Mouse (Mus musculus) small intestine, adult 2 months (tissue): ENCODE data around the gene Krt1.

Experiments used
- CTCF ChIP-seq: fragments of 200-500 bp; IDR thresholded peaks from 2 replicates; pipeline ENCODE4 v1.5.1; 2012; ENCODE audit warnings: low read depth, mild to moderate bottlenecking, control low read depth, inconsistent platforms, low read length, moderate library complexity, mixed read lengths; ENCODE audit not compliant: insufficient replicate concordance, insufficient read length; ENCODE audit errors: extremely low read depth
- POLR2A ChIP-seq: fragments of 200-500 bp; IDR thresholded peaks from 2 replicates; pipeline ENCODE4 v1.6.1; 2012; ENCODE audit warnings: low read depth, mild to moderate bottlenecking, control low read depth, inconsistent platforms, low read length, moderate library complexity

DNA sequence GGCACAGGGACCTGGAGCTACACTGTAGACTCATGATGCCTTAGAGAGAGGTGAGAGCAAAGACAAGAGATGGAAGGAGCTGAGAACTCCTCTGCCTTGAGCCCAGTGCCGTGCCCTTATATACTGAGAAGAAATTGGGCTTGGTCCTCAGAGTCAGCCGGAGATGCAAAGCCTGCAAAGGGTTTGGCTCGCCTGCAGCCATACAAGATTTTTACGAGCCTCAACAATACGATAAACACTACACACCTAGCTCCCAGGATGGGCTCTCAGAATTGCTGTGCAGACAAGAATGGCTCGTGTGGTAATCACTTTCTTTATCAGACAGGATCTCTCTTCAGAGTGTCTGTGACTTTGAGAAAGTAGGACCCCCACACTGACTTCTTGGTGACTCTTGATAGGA, at the start of gene Krt1:
- TF ChIP-seq POLR2A (no peak), CTCF (no peak)
